Mouse (Mus musculus): ENCODE data around the gene Irf2bp2. TPM values are rescaled to one million over a fixed set of nuclear protein-coding genes. Genes with fewer than 3 reads are reported as not detected.
"Not testable (repeated sequence)": the region's sequence is repeated elsewhere in the genome, so short reads cannot be mapped to it uniquely, and the experiment has no call there.

Gene Irf2bp2
- polyA plus RNA-seq, 1 experiment from 2014 or later: 16.1 TPM

DNA sequence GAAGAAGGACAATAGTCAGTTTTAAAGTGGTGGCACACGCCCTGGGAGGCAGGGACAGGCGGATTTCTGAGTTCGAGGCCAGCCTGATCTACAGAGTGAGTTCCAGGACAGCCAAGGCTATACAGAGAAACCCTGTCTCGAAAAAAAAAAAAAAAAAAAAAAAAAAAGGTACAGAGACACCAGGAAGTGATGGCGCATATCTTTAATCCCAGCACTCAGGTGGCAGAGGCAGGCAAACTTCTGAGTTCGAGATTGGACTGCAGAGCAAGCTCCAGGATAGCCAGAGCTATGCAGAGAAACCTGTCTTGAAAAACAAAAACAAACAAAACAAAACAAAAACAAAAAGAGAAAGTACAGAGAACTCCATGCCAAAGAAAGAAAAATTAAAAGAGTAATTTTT lies 6.6 kb upstream of the Irf2bp2 start:
- H3K27ac ChIP-seq; H3K36me3 ChIP-seq; H3K4me2 ChIP-seq (replicated peaks); H3K27me3 ChIP-seq (replicated peaks); H3K9me3 ChIP-seq; H3K9ac ChIP-seq; ATAC-seq; H3K4me3 ChIP-seq (replicated peaks): not testable (repeated sequence)
- peaks cover 35% of the 10 kb centered on the region for H3K4me1 ChIP-seq (replicated peaks)
- WGBS: 80% methylated on average over 6 of the region's 6 CpGs

DNA sequence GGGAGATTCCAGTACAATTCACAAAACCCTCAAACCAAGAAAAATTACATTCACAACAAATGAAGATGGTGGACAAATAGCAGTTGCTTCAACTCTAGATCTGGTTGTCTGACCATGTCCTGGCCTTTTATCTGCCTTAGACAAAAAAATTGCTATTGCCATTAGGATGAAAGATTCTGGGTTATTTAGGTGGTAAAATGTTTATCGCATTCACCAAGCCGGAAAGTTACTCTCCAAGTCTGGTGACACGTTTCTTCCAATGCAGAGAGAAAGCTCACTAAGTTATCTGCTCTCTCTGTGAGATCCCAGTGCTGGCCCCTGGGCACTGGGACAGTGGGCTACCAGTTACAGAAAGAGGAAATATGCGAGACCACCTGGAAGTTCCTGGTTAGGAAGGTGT lies 5.5 kb upstream of the Irf2bp2 start:
- ATAC-seq: no peak
- peaks cover 42% of the 10 kb centered on the region for H3K4me1 ChIP-seq (replicated peaks)

DNA sequence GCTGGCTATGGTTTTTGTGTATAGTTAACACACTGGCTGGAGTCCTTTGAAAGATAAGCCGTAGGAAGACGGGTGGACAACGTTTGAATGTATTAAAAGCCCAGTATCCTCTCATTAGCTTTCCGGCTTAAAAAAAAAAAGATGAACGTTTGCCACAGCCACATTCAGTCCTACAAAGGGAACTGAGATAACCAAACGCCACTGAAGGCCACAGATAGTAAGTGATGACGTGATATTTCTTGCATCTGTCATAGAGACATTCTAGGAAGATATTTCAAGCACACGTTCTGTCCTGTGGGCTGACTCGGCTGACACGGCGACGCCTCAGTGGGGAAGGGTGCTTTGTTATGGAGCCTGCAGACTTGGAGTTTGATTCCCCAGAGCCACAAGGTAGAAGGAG lies 4.4 kb upstream of the Irf2bp2 start:
- no peak overlapping the region for H3K27ac ChIP-seq

More for the DNA sequence above, 5.5 kb upstream of the Irf2bp2 start:
- H3K9ac ChIP-seq: no peak overlapping the region
- H3K27ac ChIP-seq: no peak overlapping the region
- no peaks in the 10 kb centered on the region for H3K36me3 ChIP-seq
- no peak overlapping the region for H3K4me3 ChIP-seq (replicated peaks)
- no peaks in the 10 kb centered on the region for H3K9me3 ChIP-seq
- 84% methylated on average over 4 of the region's 4 CpGs for WGBS
- H3K4me2 ChIP-seq (replicated peaks): no peak overlapping the region
- no peaks in the 10 kb centered on the region for H3K27me3 ChIP-seq (replicated peaks)

GRCm38 (mm10) chr8:126596721-126597120 lies 2.9 kb upstream of the Irf2bp2 start:
- Histone ChIP-seq H3K4me1 (replicated peaks) (peaks cover 39% of the 10 kb centered on the region), H3K27ac (peak overlapping the region; percentile 100), H3K36me3 (no peaks in the 10 kb centered on the region), H3K4me2 (replicated peaks) (peak overlapping the region; percentile 87), H3K4me3 (replicated peaks) (0 out of 2 replicates have a peak overlapping the region, but pooled peaks have one; percentile 7), H3K9me3 (no peaks in the 10 kb centered on the region), H3K27me3 (replicated peaks) (no peaks in the 10 kb centered on the region), H3K9ac (peak overlapping the region; percentile 36)
- WGBS: 56% methylated on average over 5 of the region's 5 CpGs
- no peak for ATAC-seq

More for the DNA sequence above, 4.4 kb upstream of the Irf2bp2 start:
- H3K4me2 ChIP-seq (replicated peaks): no peak overlapping the region
- H3K9ac ChIP-seq: no peak overlapping the region
- no peaks in the 10 kb centered on the region for H3K9me3 ChIP-seq
- peaks cover 42% of the 10 kb centered on the region for H3K4me1 ChIP-seq (replicated peaks)
- 43% methylated on average over 12 of the region's 12 CpGs for WGBS
- no peak overlapping the region for H3K4me3 ChIP-seq (replicated peaks)
- H3K27me3 ChIP-seq (replicated peaks): no peaks in the 10 kb centered on the region
- H3K36me3 ChIP-seq: no peaks in the 10 kb centered on the region
- ATAC-seq: no peak

GRCm38 (mm10) chr8:126596097-126596634 lies 2.4 kb upstream of the Irf2bp2 start:
- H3K9me3 ChIP-seq: no peaks in the 10 kb centered on the region
- under 1% methylated on average over 12 of the region's 12 CpGs for WGBS
- H3K9ac ChIP-seq: peak overlapping the region; percentile 100
- H3K27ac ChIP-seq: peak overlapping the region; percentile 100
- H3K36me3 ChIP-seq: peaks cover 4% of the 10 kb centered on the region; the same call in 1 of the 2 replicates
- peak; percentile 68 for ATAC-seq
- peaks cover 35% of the 10 kb centered on the region for H3K4me1 ChIP-seq (replicated peaks)
- H3K4me2 ChIP-seq (replicated peaks): peak overlapping the region; percentile 87
- peak overlapping the region; percentile 99 for H3K4me3 ChIP-seq (replicated peaks)
- no peaks in the 10 kb centered on the region for H3K27me3 ChIP-seq (replicated peaks)

- WGBS: 6% methylated on average over 16 of the region's 16 CpGs
- ATAC-seq: no peak
- H3K9ac ChIP-seq: peak overlapping the region; percentile 100
- peaks cover 30% of the 10 kb centered on the region for H3K4me1 ChIP-seq (replicated peaks)
- no peaks in the 10 kb centered on the region for H3K27me3 ChIP-seq (replicated peaks)
- peak overlapping the region; percentile 100 for H3K27ac ChIP-seq
- H3K36me3 ChIP-seq: peaks cover 6% of the 10 kb centered on the region; the same call in 1 of the 2 replicates
- H3K9me3 ChIP-seq: no peaks in the 10 kb centered on the region
- H3K4me2 ChIP-seq (replicated peaks): peak overlapping the region; percentile 87
- peak overlapping the region; percentile 99 for H3K4me3 ChIP-seq (replicated peaks)
Observed at GRCm38 (mm10) chr8:126595204-126596061, 1.6 kb upstream of the Irf2bp2 start.

DNA sequence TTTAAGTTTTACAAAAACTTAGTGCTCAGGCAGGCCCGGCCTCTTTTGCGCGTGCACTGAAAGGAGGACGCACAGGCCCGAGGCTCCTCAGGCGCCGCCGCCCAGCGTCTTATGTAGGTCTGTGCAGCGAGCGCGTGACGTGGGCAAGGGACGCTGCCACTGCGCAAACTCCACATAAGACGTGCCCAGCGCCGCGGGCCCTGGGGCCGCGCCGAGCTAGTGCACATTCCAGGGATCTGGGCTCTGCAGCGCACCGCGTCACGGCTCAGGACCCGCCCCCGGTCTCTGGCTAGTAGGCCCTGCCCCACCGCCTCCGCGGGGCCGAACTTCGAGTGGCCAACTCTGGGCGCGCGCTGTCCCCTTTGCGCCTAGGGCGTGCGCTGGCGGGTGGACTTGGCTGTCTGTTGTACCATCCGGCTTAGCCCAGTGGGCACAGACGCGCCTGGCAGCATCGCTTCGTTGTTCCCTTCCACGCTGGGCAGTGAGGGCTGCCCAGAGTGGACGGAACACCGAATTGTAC lies 755 bp upstream of the Irf2bp2 start:
- Histone ChIP-seq H3K27ac (peak overlapping the region; percentile 100), H3K4me3 (replicated peaks) (peak overlapping the region; percentile 99), H3K27me3 (replicated peaks) (no peaks in the 10 kb centered on the region), H3K9me3 (no peaks in the 10 kb centered on the region), H3K9ac (peak overlapping the region; percentile 100), H3K4me1 (replicated peaks) (peaks cover 30% of the 10 kb centered on the region), H3K36me3 (peaks cover 6% of the 10 kb centered on the region; the same call in 1 of the 2 replicates), H3K4me2 (replicated peaks) (peak overlapping the region; percentile 87)
- WGBS: under 1% methylated on average over 48 of the region's 48 CpGs
- peak; percentile 85 for ATAC-seq

DNA sequence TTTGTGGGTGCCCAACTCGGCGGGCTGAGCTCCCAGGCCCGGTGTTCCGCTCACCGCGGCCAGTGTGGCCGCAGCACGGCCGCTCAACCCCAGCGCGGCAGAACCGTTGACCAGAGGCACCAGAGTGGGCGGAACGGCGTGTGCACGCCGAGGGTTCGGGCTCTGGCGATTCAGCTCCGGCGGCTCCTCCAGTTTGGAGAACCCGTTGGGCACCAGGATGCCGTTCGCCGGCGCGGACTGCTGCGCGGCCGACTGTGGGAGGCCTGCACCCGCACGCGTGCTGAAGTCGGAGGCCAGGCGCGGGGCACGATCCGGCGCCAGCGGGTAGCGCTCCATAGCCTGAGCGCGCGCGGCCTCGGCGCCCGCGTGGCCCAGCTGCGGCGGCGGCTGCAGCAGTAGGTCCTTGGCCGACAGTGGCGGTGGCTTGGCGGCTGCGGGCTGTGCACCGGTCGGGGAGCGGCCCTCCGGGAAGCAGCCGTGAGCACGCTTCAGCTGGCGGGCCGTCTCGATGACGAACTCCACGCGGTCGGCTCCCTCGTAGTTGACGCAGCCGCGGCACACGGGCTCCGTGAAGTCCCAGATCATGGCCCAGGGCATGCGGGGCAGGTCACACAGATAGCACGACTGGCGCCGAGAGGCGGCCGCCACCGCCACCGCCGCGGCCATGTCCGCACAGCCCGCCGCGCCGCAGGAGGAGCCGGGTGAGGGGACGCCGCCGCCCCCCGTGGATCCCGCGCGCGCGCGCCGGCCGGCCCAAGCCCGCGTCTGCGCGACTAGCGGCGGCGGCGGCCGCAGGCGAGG lies 815 bp downstream of the Irf2bp2 start:
- peaks cover 6% of the 10 kb centered on the region; the same call in 1 of the 2 replicates for H3K36me3 ChIP-seq
- H3K4me1 ChIP-seq (replicated peaks): peaks cover 30% of the 10 kb centered on the region
- WGBS: under 1% methylated on average over 93 of the region's 113 CpGs
- no peaks in the 10 kb centered on the region for H3K27me3 ChIP-seq (replicated peaks)
- H3K9me3 ChIP-seq: no peaks in the 10 kb centered on the region
- peak overlapping the region; percentile 79 for H3K4me2 ChIP-seq (replicated peaks)
- H3K4me3 ChIP-seq (replicated peaks): peak overlapping the region; percentile 99
- H3K9ac ChIP-seq: peak overlapping the region; percentile 100
- peak overlapping the region; percentile 100 for H3K27ac ChIP-seq
- ATAC-seq: no peak

- Histone ChIP-seq H3K9ac (peak overlapping the region; percentile 100), H3K36me3 (peaks cover 6% of the 10 kb centered on the region; the same call in 1 of the 2 replicates), H3K4me2 (replicated peaks) (peak overlapping the region; percentile 79), H3K4me3 (replicated peaks) (peak overlapping the region; percentile 99), H3K27me3 (replicated peaks) (no peaks in the 10 kb centered on the region), H3K27ac (peak overlapping the region; percentile 100), H3K9me3 (no peaks in the 10 kb centered on the region), H3K4me1 (replicated peaks) (peaks cover 30% of the 10 kb centered on the region)
- WGBS: under 1% methylated on average over 42 of the region's 45 CpGs
- no peak for ATAC-seq
Observed at GRCm38 (mm10) chr8:126592381-126592770, 1.4 kb downstream of the Irf2bp2 start.

- H3K27ac ChIP-seq: peak overlapping the region; percentile 100
- peaks cover 28% of the 10 kb centered on the region for H3K4me1 ChIP-seq (replicated peaks)
- peak overlapping the region; percentile 99 for H3K4me3 ChIP-seq (replicated peaks)
- no peaks in the 10 kb centered on the region for H3K9me3 ChIP-seq
- H3K27me3 ChIP-seq (replicated peaks): no peaks in the 10 kb centered on the region
- no peak for ATAC-seq
- WGBS: 0% methylated on average over 9 of the region's 9 CpGs
- H3K36me3 ChIP-seq: peaks cover 6% of the 10 kb centered on the region; the same call in 1 of the 2 replicates
- peak overlapping the region; percentile 79 for H3K4me2 ChIP-seq (replicated peaks)
- H3K9ac ChIP-seq: peak overlapping the region; percentile 100
Observed at GRCm38 (mm10) chr8:126591821-126592268, 1.9 kb downstream of the Irf2bp2 start.

GRCm38 (mm10) chr8:126591141-126591820 lies 2.5 kb downstream of the Irf2bp2 start:
- peaks cover 27% of the 10 kb centered on the region for H3K4me1 ChIP-seq (replicated peaks)
- H3K36me3 ChIP-seq: peaks cover 6% of the 10 kb centered on the region; the same call in 1 of the 2 replicates
- no peak for ATAC-seq
- peak overlapping the region; percentile 100 for H3K27ac ChIP-seq
- H3K9me3 ChIP-seq: no peaks in the 10 kb centered on the region
- no peaks in the 10 kb centered on the region for H3K27me3 ChIP-seq (replicated peaks)
- peak overlapping the region; percentile 99 for H3K4me3 ChIP-seq (replicated peaks)
- peak overlapping the region; percentile 100 for H3K9ac ChIP-seq
- H3K4me2 ChIP-seq (replicated peaks): peak overlapping the region; percentile 79
- WGBS: under 1% methylated on average over 20 of the region's 20 CpGs
